Comparison of ENCODE assay signal across 25 mouse cellular contexts in the genomic region with DNA sequence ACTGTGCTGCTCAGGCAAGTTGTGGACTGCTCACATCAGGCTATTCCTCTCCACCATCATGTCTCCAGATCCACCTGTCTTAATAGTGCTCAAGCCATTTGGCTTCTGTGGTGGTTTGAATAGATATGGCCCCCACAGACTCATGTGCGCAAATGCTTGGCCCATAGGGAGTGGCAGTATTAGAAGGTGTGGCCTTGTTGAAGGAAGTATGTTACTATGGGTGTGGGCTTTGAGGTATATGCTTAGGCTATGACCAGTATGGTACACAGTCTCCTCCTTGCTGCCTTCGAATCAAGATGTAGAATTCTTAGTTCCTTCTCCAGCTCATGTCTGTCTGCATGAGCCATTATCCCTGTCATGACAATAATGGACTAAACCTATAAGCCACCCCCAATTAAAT. TPM values are rescaled to one million over a fixed set of nuclear protein-coding genes. Genes with fewer than 3 reads are reported as not detected.
DNase-seq lines count a peak whose midpoint lies in the region; ATAC-seq and TF ChIP-seq lines count a peak whose summit lies in the region.
"Had no signal": no experiment of that assay in that cellular context is flagged by ENCODE, and none has a peak within 500 bp of the region (broad histone marks: within the 10 kb centered on the region; RNA-seq: fewer than 3 reads in every experiment).

No protein-coding gene starts in this region.

- H3K4me1 ChIP-seq in heart, embryonic 11.5 days (ENCODE audit: control insufficient read depth, insufficient read depth, low read length): 0 out of 2 replicates have a peak, but pooled peaks cover 4% of the 10 kb centered on the region
- H3K4me1 ChIP-seq in hindbrain, postnatal 0 days (ENCODE audit: insufficient read depth, low read length): no peaks in the 10 kb centered on the region
- peaks cover 3% of the 10 kb centered on the region; the same call in 1 of the 2 replicates for H3K4me1 ChIP-seq in hindbrain, embryonic 16.5 days (ENCODE audit: control insufficient read depth, insufficient read depth, low read depth, low read length)
- H3K4me1 ChIP-seq in lung, embryonic 15.5 days: no peaks in the 10 kb centered on the region
- no peaks in the 10 kb centered on the region for H3K4me1 ChIP-seq in stomach, embryonic 16.5 days (ENCODE audit: control insufficient read depth, insufficient read depth, low read length)
- H3K4me1 ChIP-seq: embryonic facial prominence, embryonic 12.5 days had no signal

- no peaks in the 10 kb centered on the region for H3K36me3 ChIP-seq in heart, embryonic 11.5 days (ENCODE audit: control insufficient read depth, insufficient read depth, low read length)
- H3K36me3 ChIP-seq in hindbrain, postnatal 0 days (ENCODE audit: insufficient read depth, low read length): no peaks in the 10 kb centered on the region
- H3K36me3 ChIP-seq in hindbrain, embryonic 16.5 days (ENCODE audit: control insufficient read depth, insufficient read depth, low read length): no peaks in the 10 kb centered on the region
- no peaks in the 10 kb centered on the region for H3K36me3 ChIP-seq in lung, embryonic 15.5 days
- no peaks in the 10 kb centered on the region for H3K36me3 ChIP-seq in stomach, embryonic 16.5 days (ENCODE audit: control insufficient read depth, insufficient read depth, low read length)
- H3K36me3 ChIP-seq: embryonic facial prominence, embryonic 10.5 days; embryonic facial prominence, embryonic 12.5 days; forebrain, embryonic 15.5 days; G1E had no signal

- WGBS in heart, embryonic 11.5 days (ENCODE audit: insufficient replicate concordance): 85% methylated on average over 2 of the region's 2 CpGs
- 96% methylated on average over 2 of the region's 2 CpGs for WGBS in hindbrain, postnatal 0 days
- WGBS in hindbrain, embryonic 16.5 days: 92% methylated on average over 2 of the region's 2 CpGs
- 89% methylated on average over 2 of the region's 2 CpGs for WGBS in lung, embryonic 15.5 days
- WGBS in stomach, embryonic 16.5 days: 89% methylated on average over 2 of the region's 2 CpGs

- DNase-seq in heart, postnatal 25 days (ENCODE audit: low spot score): no peak
- no peak for DNase-seq in hindbrain, postnatal 0 days (ENCODE audit: low spot score)
- no peak for DNase-seq in lung, postnatal 25 days (ENCODE audit: low spot score)
- DNase-seq in cerebellum, adult 11 months: no peak
- DNase-seq: adrenal gland, adult 2 months; adrenal gland, postnatal 10 days; adrenal gland, postnatal 25 days; B cell, adult 2 months; cerebellum, adult 11-12 months; cerebellum, adult 2 months; cerebellum, adult 9-10 months; cerebellum, postnatal 10 days; cerebellum, postnatal 25 days had no signal

- intact Hi-C loops in heart, postnatal 25 days (cut with DNase I): no loop called here

- H3K27me3 ChIP-seq in heart, embryonic 11.5 days (ENCODE audit: control insufficient read depth, insufficient read depth, low read length): no peaks in the 10 kb centered on the region
- H3K27me3 ChIP-seq in hindbrain, postnatal 0 days (ENCODE audit: insufficient read depth, low read length): no peaks in the 10 kb centered on the region
- H3K27me3 ChIP-seq in hindbrain, embryonic 16.5 days (replicated peaks; ENCODE audit: control insufficient read depth, insufficient read depth, low read length): no peaks in the 10 kb centered on the region
- H3K27me3 ChIP-seq in lung, embryonic 15.5 days: no peaks in the 10 kb centered on the region
- H3K27me3 ChIP-seq in stomach, embryonic 16.5 days (ENCODE audit: control insufficient read depth, insufficient read depth, low read length): no peaks in the 10 kb centered on the region
- H3K27me3 ChIP-seq: CH12.LX; embryonic facial prominence, embryonic 12.5 days; forebrain, embryonic 13.5 days; forebrain, embryonic 15.5 days; Patski had no signal

- H3K27ac ChIP-seq in heart, embryonic 11.5 days (ENCODE audit: low read depth, low read length): no peak overlapping the region
- H3K27ac ChIP-seq in hindbrain, postnatal 0 days: no peak overlapping the region
- H3K27ac ChIP-seq in hindbrain, embryonic 16.5 days (ENCODE audit: low read depth, low read length): no peak overlapping the region
- H3K27ac ChIP-seq in lung, embryonic 15.5 days: no peak overlapping the region
- no peak overlapping the region for H3K27ac ChIP-seq in stomach, embryonic 16.5 days (ENCODE audit: low read length)
- H3K27ac ChIP-seq: embryonic facial prominence, embryonic 10.5 days; embryonic facial prominence, embryonic 12.5 days; forebrain, embryonic 13.5 days; forebrain, embryonic 15.5 days had no signal

- no peak for TF ChIP-seq CTCF in hindbrain, postnatal 0 days (IDR thresholded peaks at IDR 0.05; ENCODE audit: low read depth)

- H3K9me3 ChIP-seq in heart, embryonic 11.5 days (replicated peaks; ENCODE audit: control insufficient read depth, low read length): no peaks in the 10 kb centered on the region
- no peaks in the 10 kb centered on the region for H3K9me3 ChIP-seq in hindbrain, postnatal 0 days (ENCODE audit: low read length)
- H3K9me3 ChIP-seq in hindbrain, embryonic 16.5 days (ENCODE audit: control insufficient read depth, low read length): no peaks in the 10 kb centered on the region
- H3K9me3 ChIP-seq in lung, embryonic 15.5 days: no peaks in the 10 kb centered on the region
- no peaks in the 10 kb centered on the region for H3K9me3 ChIP-seq in stomach, embryonic 16.5 days (replicated peaks; ENCODE audit: control insufficient read depth, low read length)
- H3K9me3 ChIP-seq: embryonic facial prominence, embryonic 10.5 days; embryonic facial prominence, embryonic 12.5 days; forebrain, embryonic 13.5 days; forebrain, embryonic 15.5 days; G1E had no signal

- no peak overlapping the region for H3K9ac ChIP-seq in heart, embryonic 11.5 days (ENCODE audit: low read depth, low read length)
- H3K9ac ChIP-seq in hindbrain, postnatal 0 days (replicated peaks; ENCODE audit: low read length): no peak overlapping the region
- H3K9ac ChIP-seq in hindbrain, embryonic 16.5 days (ENCODE audit: low read depth, low read length): no peak overlapping the region
- no peak overlapping the region for H3K9ac ChIP-seq in lung, embryonic 15.5 days
- H3K9ac ChIP-seq in stomach, embryonic 16.5 days (ENCODE audit: low read length): no peak overlapping the region
- H3K9ac ChIP-seq: embryonic facial prominence, embryonic 12.5 days; forebrain, embryonic 13.5 days; forebrain, embryonic 15.5 days had no signal

- ATAC-seq in heart, embryonic 11.5 days (replicated peaks; ENCODE audit: insufficient number of reproducible peaks, low FRiP score, low TSS enrichment): peak; percentile 22; the same call in 1 of the 2 replicates
- ATAC-seq in hindbrain, postnatal 0 days: peak; percentile 29; the same call in 1 of the 2 replicates
- ATAC-seq in hindbrain, embryonic 16.5 days: no peak; the same call in 1 of the 2 replicates
- ATAC-seq in lung, embryonic 15.5 days (ENCODE audit: borderline replicate concordance, extremely low read depth, low FRiP score, low TSS enrichment): peak; percentile 49; the same call in 1 of the 2 replicates
- peak; percentile 33; the same call in 1 of the 2 replicates for ATAC-seq in stomach, embryonic 16.5 days (ENCODE audit: insufficient read depth, low FRiP score)
- ATAC-seq: CD4-positive, CD25-positive, alpha-beta regulatory T cell, adult 4 months; forebrain, embryonic 13.5 days; forebrain, embryonic 15.5 days; Patski had no signal

- H3K4me3 ChIP-seq in heart, embryonic 11.5 days (ENCODE audit: low read depth, low read length): no peak overlapping the region
- no peak overlapping the region for H3K4me3 ChIP-seq in hindbrain, postnatal 0 days (ENCODE audit: low read length)
- no peak overlapping the region for H3K4me3 ChIP-seq in hindbrain, embryonic 16.5 days (ENCODE audit: low read length)
- no peak overlapping the region for H3K4me3 ChIP-seq in lung, embryonic 15.5 days
- no peak overlapping the region for H3K4me3 ChIP-seq in stomach, embryonic 16.5 days (replicated peaks; ENCODE audit: low read length)
- H3K4me3 ChIP-seq: embryonic facial prominence, embryonic 10.5 days; embryonic facial prominence, embryonic 12.5 days; forebrain, embryonic 13.5 days; forebrain, embryonic 15.5 days had no signal

- H3K4me2 ChIP-seq in heart, embryonic 11.5 days: no peak overlapping the region
- no peak overlapping the region for H3K4me2 ChIP-seq in hindbrain, postnatal 0 days (ENCODE audit: low read depth, low read length)
- H3K4me2 ChIP-seq in hindbrain, embryonic 16.5 days (ENCODE audit: low read length): no peak overlapping the region
- no peak overlapping the region for H3K4me2 ChIP-seq in lung, embryonic 15.5 days
- no peak overlapping the region for H3K4me2 ChIP-seq in stomach, embryonic 16.5 days (ENCODE audit: low read depth, low read length)
- H3K4me2 ChIP-seq: embryonic facial prominence, embryonic 12.5 days; forebrain, embryonic 13.5 days; forebrain, embryonic 15.5 days had no signal

RNA-seq across cellular contexts. Expression of a gene that starts 9.6 kb away (rescaled TPM):
- 6.1 and 7.3 TPM in 2 replicates for polyA plus RNA-seq in heart, embryonic 11.5 days (2014; fragmentation: Nextera tagmentation; extraction: Ambion mirVana)
- total RNA-seq in heart, postnatal 25 days (2021): 1 to 10 TPM; 2.2 to 2.7 TPM
- total RNA-seq in hindbrain, postnatal 0 days (2014; rRNA removed): 11.1 and 12.5 TPM in 2 replicates
- 5.0 and 5.7 TPM in 2 replicates for polyA plus RNA-seq in hindbrain, postnatal 0 days (2015; fragmentation: Nextera tagmentation; extraction: Ambion mirVana)
- 4.5 and 5.4 TPM in 2 replicates for polyA plus RNA-seq in hindbrain, embryonic 16.5 days (2015; fragmentation: Nextera tagmentation; extraction: Ambion mirVana)
- 4.2 and 4.6 TPM in 2 replicates for polyA plus RNA-seq in lung, embryonic 15.5 days (2015; fragmentation: Nextera tagmentation; extraction: Ambion mirVana)
- 4.5 and 4.7 TPM in 2 replicates for polyA plus RNA-seq in stomach, embryonic 16.5 days (2015; fragmentation: Nextera tagmentation; extraction: Ambion mirVana)
- polyA plus RNA-seq: G1E had no signal
